Mouse (Mus musculus): ENCODE results near the gene 2010300C02Rik. TPM values are rescaled to one million over a fixed set of nuclear protein-coding genes. Genes with fewer than 3 reads are reported as not detected.

Gene 2010300C02Rik
- polyA plus RNA-seq, 1 experiment from 2014 or later = 1.2 TPM

- Histone ChIP-seq H3K4me1 (replicated peaks) (no peaks in the 10 kb centered on the region), H3K36me3 (no peaks in the 10 kb centered on the region), H3K9me3 (no peaks in the 10 kb centered on the region), H3K27me3 (ENCODE audit: insufficient read depth, poor library complexity, severe bottlenecking) (no peaks in the 10 kb centered on the region), H3K27ac (no peak overlapping the region), H3K4me3 (no peak overlapping the region)
- no peak for DNase-seq (ENCODE audit: low spot score)
- 90% methylated on average over 16 of the region's 16 CpGs for WGBS
Observed at GRCm38 (mm10) chr1:37644501-37644900, 75.4 kb downstream of the 2010300C02Rik start.

GRCm38 (mm10) chr1:37643794-37644365 lies 76.0 kb downstream of the 2010300C02Rik start:
- Histone ChIP-seq H3K4me1 (replicated peaks) (0 out of 2 replicates have a peak, but pooled peaks cover 4% of the 10 kb centered on the region), H3K4me3 (no peak overlapping the region), H3K27ac (no peak overlapping the region), H3K36me3 (no peaks in the 10 kb centered on the region), H3K9me3 (no peaks in the 10 kb centered on the region), H3K27me3 (ENCODE audit: insufficient read depth, poor library complexity, severe bottlenecking) (no peaks in the 10 kb centered on the region)
- no peak for DNase-seq (ENCODE audit: low spot score)
- 86% methylated on average over 5 of the region's 5 CpGs for WGBS

- Histone ChIP-seq H3K27me3 (ENCODE audit: insufficient read depth, poor library complexity, severe bottlenecking) (no peaks in the 10 kb centered on the region), H3K36me3 (no peaks in the 10 kb centered on the region), H3K27ac (no peak overlapping the region), H3K4me3 (no peak overlapping the region), H3K4me1 (replicated peaks) (0 out of 2 replicates have a peak, but pooled peaks cover 5% of the 10 kb centered on the region), H3K9me3 (no peaks in the 10 kb centered on the region)
- 91% methylated on average over 11 of the region's 11 CpGs for WGBS
- DNase-seq (ENCODE audit: low spot score) = no peak
Observed at GRCm38 (mm10) chr1:37641361-37641760, 78.5 kb downstream of the 2010300C02Rik start.

GRCm38 (mm10) chr1:37639101-37639500 lies 80.8 kb downstream of the 2010300C02Rik start:
- H3K4me1 ChIP-seq (replicated peaks) = 0 out of 2 replicates have a peak, but pooled peaks cover 5% of the 10 kb centered on the region

GRCm38 (mm10) chr1:37638560-37638959 lies 81.3 kb downstream of the 2010300C02Rik start:
- H3K4me3 ChIP-seq = no peak overlapping the region
- 88% methylated on average over 9 of the region's 9 CpGs for WGBS

More at GRCm38 (mm10) chr1:37639101-37639500, 80.8 kb downstream of the 2010300C02Rik start:
- Histone ChIP-seq H3K9me3 (no peaks in the 10 kb centered on the region), H3K27ac (no peak overlapping the region), H3K27me3 (ENCODE audit: insufficient read depth, poor library complexity, severe bottlenecking) (no peaks in the 10 kb centered on the region), H3K36me3 (no peaks in the 10 kb centered on the region), H3K4me3 (no peak overlapping the region)
- WGBS = 21% methylated on average over 10 of the region's 10 CpGs
- DNase-seq (ENCODE audit: low spot score) = peak; percentile 77

GRCm38 (mm10) chr1:37637571-37637970 lies 82.3 kb downstream of the 2010300C02Rik start:
- Histone ChIP-seq H3K27ac (no peak overlapping the region), H3K9me3 (no peaks in the 10 kb centered on the region), H3K4me1 (replicated peaks) (0 out of 2 replicates have a peak, but pooled peaks cover 5% of the 10 kb centered on the region), H3K36me3 (no peaks in the 10 kb centered on the region), H3K27me3 (ENCODE audit: insufficient read depth, poor library complexity, severe bottlenecking) (no peaks in the 10 kb centered on the region), H3K4me3 (no peak overlapping the region)
- DNase-seq (ENCODE audit: low spot score) = no peak
- 78% methylated on average over 11 of the region's 11 CpGs for WGBS

More at GRCm38 (mm10) chr1:37638560-37638959, 81.3 kb downstream of the 2010300C02Rik start:
- Histone ChIP-seq H3K27ac (no peak overlapping the region), H3K27me3 (ENCODE audit: insufficient read depth, poor library complexity, severe bottlenecking) (no peaks in the 10 kb centered on the region), H3K9me3 (no peaks in the 10 kb centered on the region), H3K4me1 (replicated peaks) (0 out of 2 replicates have a peak, but pooled peaks cover 5% of the 10 kb centered on the region), H3K36me3 (no peaks in the 10 kb centered on the region)
- no peak for DNase-seq (ENCODE audit: low spot score)

GRCm38 (mm10) chr1:37636824-37637223 lies 83.1 kb downstream of the 2010300C02Rik start:
- H3K9me3 ChIP-seq = no peaks in the 10 kb centered on the region
- H3K4me1 ChIP-seq (replicated peaks) = 0 out of 2 replicates have a peak, but pooled peaks cover 5% of the 10 kb centered on the region
- no peak overlapping the region for H3K27ac ChIP-seq
- H3K4me3 ChIP-seq = no peak overlapping the region
- 83% methylated on average over 5 of the region's 5 CpGs for WGBS
- no peak for DNase-seq (ENCODE audit: low spot score)
- no peaks in the 10 kb centered on the region for H3K27me3 ChIP-seq (ENCODE audit: insufficient read depth, poor library complexity, severe bottlenecking)
- no peaks in the 10 kb centered on the region for H3K36me3 ChIP-seq

GRCm38 (mm10) chr1:37636169-37636568 lies 83.7 kb downstream of the 2010300C02Rik start:
- DNase-seq (ENCODE audit: low spot score) = no peak
- H3K27me3 ChIP-seq (ENCODE audit: insufficient read depth, poor library complexity, severe bottlenecking) = no peaks in the 10 kb centered on the region
- no peak overlapping the region for H3K4me3 ChIP-seq
- H3K9me3 ChIP-seq = no peaks in the 10 kb centered on the region
- H3K4me1 ChIP-seq (replicated peaks) = 0 out of 2 replicates have a peak, but pooled peaks cover 5% of the 10 kb centered on the region
- no peaks in the 10 kb centered on the region for H3K36me3 ChIP-seq
- 38% methylated on average over 2 of the region's 2 CpGs for WGBS
- H3K27ac ChIP-seq = no peak overlapping the region

GRCm38 (mm10) chr1:37635716-37636115 lies 84.2 kb downstream of the 2010300C02Rik start:
- Histone ChIP-seq H3K27me3 (ENCODE audit: insufficient read depth, poor library complexity, severe bottlenecking) (no peaks in the 10 kb centered on the region), H3K9me3 (no peaks in the 10 kb centered on the region), H3K4me3 (no peak overlapping the region), H3K36me3 (no peaks in the 10 kb centered on the region), H3K4me1 (replicated peaks) (0 out of 2 replicates have a peak, but pooled peaks cover 5% of the 10 kb centered on the region), H3K27ac (no peak overlapping the region)
- WGBS = 76% methylated on average over 7 of the region's 7 CpGs
- DNase-seq (ENCODE audit: low spot score) = no peak

- peak; percentile 51 for DNase-seq (ENCODE audit: low spot score)
- 32% methylated on average over 4 of the region's 4 CpGs for WGBS
- H3K4me1 ChIP-seq (replicated peaks) = 0 out of 2 replicates have a peak, but pooled peaks cover 5% of the 10 kb centered on the region
- H3K9me3 ChIP-seq = no peaks in the 10 kb centered on the region
- no peaks in the 10 kb centered on the region for H3K27me3 ChIP-seq (ENCODE audit: insufficient read depth, poor library complexity, severe bottlenecking)
- H3K27ac ChIP-seq = no peak overlapping the region
- no peak overlapping the region for H3K4me3 ChIP-seq
- no peaks in the 10 kb centered on the region for H3K36me3 ChIP-seq
Observed at GRCm38 (mm10) chr1:37634658-37635057, 85.2 kb downstream of the 2010300C02Rik start.

GRCm38 (mm10) chr1:37633516-37633915 lies 86.4 kb downstream of the 2010300C02Rik start:
- Histone ChIP-seq H3K36me3 (no peaks in the 10 kb centered on the region), H3K27me3 (ENCODE audit: insufficient read depth, poor library complexity, severe bottlenecking) (no peaks in the 10 kb centered on the region), H3K4me1 (replicated peaks) (no peaks in the 10 kb centered on the region), H3K9me3 (no peaks in the 10 kb centered on the region), H3K4me3 (no peak overlapping the region), H3K27ac (no peak overlapping the region)
- 79% methylated on average over 5 of the region's 5 CpGs for WGBS
- no peak for DNase-seq (ENCODE audit: low spot score)

GRCm38 (mm10) chr1:37632425-37632824 lies 87.5 kb downstream of the 2010300C02Rik start:
- no peak for DNase-seq (ENCODE audit: low spot score)
- Histone ChIP-seq H3K9me3 (no peaks in the 10 kb centered on the region), H3K4me1 (replicated peaks) (no peaks in the 10 kb centered on the region), H3K4me3 (no peak overlapping the region), H3K36me3 (no peaks in the 10 kb centered on the region), H3K27me3 (ENCODE audit: insufficient read depth, poor library complexity, severe bottlenecking) (no peaks in the 10 kb centered on the region), H3K27ac (no peak overlapping the region)
- WGBS = 89% methylated on average over 8 of the region's 8 CpGs

- Histone ChIP-seq H3K27me3 (ENCODE audit: insufficient read depth, poor library complexity, severe bottlenecking) (no peaks in the 10 kb centered on the region), H3K27ac (no peak overlapping the region), H3K36me3 (no peaks in the 10 kb centered on the region), H3K4me3 (no peak overlapping the region), H3K4me1 (replicated peaks) (no peaks in the 10 kb centered on the region), H3K9me3 (no peaks in the 10 kb centered on the region)
- 86% methylated on average over 6 of the region's 6 CpGs for WGBS
- DNase-seq (ENCODE audit: low spot score) = no peak
Observed at GRCm38 (mm10) chr1:37631456-37631855, 88.4 kb downstream of the 2010300C02Rik start.
